Mouse (Mus musculus): Measurements from ENCODE around the gene Slco1a5.
"Not testable (repeated sequence)": the region's sequence is repeated elsewhere in the genome, so short reads cannot be mapped to it uniquely, and the experiment has no call there.

Slco1a5 gene

DNA sequence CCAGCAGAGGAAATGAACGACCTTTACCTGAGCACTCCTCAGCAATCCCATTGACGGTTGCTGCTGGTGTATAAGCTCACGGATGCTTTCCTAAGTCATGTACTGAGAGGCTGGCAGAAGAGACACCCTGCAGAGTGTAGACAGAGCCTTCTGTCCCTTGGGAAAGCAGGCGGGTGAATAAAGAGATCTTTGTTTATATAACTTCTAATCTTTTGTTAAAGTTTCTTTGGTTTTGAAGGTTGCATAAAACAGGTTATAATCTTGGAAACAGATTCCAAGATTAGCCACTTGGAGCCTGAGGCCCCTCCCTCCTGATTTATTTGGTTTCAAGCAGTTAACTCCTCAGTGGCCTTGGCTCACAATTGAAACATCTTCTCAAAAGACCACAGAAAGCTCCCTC is at the start of gene Slco1a5:
Gene Slco1a5 (minus strand): TSS at position 101 of the 400 bp plus-strand sequence.
- DNase-seq (ENCODE audit: inconsistent age in 2 of 2, low spot score in 1 of 2): no peak

GRCm38 (mm10) chr6:142369568-142369967 is 46.8 kb upstream of the Slco1a5 start:
- DNase-seq (ENCODE audit: inconsistent age in 2 of 2, low spot score in 1 of 2): no peak

DNA sequence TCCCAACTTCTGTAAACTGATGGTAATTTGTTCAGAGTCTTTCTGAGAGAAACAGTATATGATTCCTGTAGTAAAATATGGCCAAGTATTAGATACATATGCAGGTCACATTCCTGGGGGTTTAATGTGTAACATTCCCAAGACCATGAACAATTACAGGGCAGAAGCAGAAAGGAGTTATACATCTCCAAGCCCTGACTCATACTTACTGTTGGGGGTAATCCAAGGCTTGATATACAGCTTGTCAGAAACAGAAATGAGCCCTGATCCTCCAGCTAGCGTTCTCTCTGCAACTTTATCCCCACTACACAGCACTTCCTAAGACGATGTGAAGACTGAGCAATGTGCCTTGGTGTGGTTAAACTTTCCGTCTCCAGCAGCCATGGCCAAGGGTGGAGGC is 44.8 kb upstream of the Slco1a5 start:
- no peak for DNase-seq (ENCODE audit: inconsistent age in 2 of 2, low spot score in 1 of 2)

DNA sequence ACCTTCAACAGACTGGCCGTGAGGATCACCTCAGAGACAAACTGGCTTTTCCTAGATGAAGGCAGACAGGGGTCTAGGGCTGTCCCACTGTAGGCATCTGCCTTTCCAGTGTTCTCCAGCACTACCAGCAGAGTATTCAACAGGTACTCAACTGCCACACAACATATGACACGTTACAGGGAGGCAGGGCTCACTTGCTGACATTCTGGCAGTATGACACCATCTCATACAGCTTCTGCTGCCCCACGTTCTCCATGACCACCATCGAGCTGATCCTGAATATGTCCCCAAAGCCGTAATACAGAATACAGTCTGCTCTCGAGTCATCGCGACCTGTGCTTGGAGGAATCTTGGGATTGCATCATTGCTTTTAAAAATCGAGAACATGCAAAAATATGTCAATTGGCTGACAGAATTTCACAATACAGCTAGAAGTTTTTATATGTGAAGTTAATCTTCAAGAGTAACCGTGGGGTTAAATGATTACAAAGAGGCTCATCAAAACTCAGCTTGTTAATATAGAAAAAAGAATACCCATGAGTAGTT is 43.8 kb upstream of the Slco1a5 start:
- no peak for DNase-seq (ENCODE audit: inconsistent age in 2 of 2, low spot score in 1 of 2)

GRCm38 (mm10) chr6:142365742-142366472 is 43.1 kb upstream of the Slco1a5 start:
- DNase-seq (ENCODE audit: inconsistent age in 2 of 2, low spot score in 1 of 2): peak in 1 of 2 experiments; percentile 35

DNA sequence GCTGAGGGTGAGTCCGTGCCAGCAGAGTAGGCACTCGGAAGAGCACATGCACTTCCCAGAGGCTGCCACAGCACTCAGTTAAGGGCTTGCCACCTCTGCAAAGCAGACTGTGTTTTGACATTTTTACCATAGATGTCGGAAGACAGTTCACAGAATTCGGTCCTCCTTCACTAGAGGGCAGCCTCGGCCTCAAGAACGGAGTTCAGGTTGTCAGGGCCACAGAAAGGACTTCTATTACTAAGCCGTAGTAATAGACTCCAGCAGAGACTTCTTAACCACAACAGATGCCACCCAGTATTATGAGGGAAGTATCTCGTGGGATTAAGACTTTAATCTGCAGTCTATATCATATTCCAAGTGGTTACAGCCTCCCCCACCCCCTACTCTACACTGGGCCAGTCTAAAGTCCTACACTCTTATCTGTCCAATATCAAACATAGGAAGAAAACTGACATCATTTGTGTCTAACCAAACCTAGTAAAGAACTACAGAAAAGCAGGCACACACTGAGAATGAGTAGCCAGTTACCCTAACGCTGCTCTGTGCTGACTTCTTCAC is 40.3 kb upstream of the Slco1a5 start:
- peak in 1 of 2 experiments; percentile 37 for DNase-seq (ENCODE audit: inconsistent age in 2 of 2, low spot score in 1 of 2)

DNA sequence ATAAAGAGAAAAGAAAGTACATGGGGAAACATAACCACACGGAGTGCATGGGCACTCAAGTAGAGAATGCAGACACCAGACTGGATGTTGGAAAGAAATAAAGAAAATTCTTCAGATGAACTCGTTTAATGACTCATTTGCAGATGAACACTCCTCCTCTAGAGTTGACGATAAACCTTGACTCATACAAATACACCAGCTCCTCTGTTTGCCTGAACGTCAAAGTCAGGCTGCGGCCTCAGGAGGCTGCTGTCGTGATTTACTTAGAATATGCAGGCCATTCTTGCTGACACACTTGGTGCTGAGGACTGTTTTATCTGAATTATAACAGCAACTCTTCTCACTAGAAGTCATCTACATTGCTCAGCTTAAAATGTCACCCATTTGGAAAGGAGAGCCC is 39.3 kb upstream of the Slco1a5 start:
- no peak for DNase-seq (ENCODE audit: inconsistent age in 2 of 2, low spot score in 1 of 2)

DNA sequence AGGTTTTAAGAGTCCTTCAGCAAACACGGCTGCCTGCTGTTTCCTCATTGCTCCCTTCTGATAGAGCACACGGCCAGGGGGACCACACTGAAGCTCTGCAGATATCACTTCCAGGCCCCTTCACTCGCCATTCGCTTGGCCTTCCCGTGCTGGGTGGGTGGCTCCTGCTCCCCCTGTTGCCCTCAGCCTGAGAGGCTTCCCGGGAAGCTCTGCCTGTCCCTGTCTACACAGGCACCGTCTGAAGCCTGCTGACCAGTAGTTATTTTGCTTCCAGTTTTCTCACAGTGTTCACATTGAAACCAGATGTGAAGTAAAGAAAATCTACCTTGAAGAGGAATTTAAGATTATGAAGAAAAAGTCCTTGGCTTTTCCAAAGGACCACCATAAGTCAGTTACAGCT is 34.3 kb upstream of the Slco1a5 start:
- no peak for DNase-seq (ENCODE audit: inconsistent age in 2 of 2, low spot score in 1 of 2)

GRCm38 (mm10) chr6:142352099-142352498 is 29.3 kb upstream of the Slco1a5 start:
- DNase-seq (ENCODE audit: inconsistent age in 2 of 2, low spot score in 1 of 2): not testable (repeated sequence)

- DNase-seq (ENCODE audit: inconsistent age in 2 of 2, low spot score in 1 of 2): no peak
Measured at GRCm38 (mm10) chr6:142347431-142348385, 24.9 kb upstream of the Slco1a5 start.

DNA sequence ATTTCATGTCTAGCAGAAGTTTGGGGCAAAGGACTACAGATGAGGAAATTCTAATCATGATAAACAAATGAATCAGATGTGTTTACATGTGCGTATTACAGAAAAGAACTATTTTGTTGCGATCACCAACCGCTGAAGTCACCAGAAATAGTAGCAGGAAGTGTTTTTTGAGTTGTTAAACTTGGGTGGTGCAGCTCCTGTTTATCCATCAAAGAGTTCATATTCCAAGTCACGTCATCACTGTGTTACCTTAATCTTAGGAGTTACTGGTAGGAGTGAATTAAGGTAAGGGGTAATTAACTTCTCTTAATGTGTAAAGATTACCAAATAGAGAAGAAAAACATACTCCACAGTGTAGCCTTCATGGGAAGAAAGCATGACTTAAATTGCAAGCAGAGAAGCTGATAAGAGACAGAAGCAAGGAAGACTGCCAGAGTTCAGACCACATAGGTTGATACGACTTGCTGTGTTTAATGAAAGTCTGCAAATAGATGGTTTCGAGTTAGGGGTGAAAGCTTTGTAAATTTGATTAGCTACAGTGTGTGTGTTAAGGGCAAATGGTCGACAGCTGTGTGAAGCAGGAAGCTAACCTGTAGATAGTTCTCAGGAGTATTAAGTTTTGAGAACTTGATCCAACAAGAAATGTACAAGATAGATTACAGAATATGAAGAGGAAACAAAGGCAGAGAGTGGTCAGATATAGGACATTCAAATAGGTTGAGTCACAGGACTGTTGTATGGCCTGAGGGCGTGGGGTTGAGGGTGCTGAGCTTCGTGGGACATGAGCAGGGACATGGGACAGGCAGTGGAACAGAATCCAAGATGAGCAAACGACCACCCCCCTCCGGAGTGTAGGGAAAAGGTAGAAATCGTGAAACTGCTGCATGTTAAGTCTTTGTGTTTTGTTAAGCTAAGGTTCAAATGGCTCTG is 23.7 kb upstream of the Slco1a5 start:
- DNase-seq (ENCODE audit: inconsistent age in 2 of 2, low spot score in 1 of 2): no peak

- DNase-seq (ENCODE audit: inconsistent age in 2 of 2, low spot score in 1 of 2): peak; percentile 89 to 96
Measured at GRCm38 (mm10) chr6:142345440-142346038, 22.8 kb upstream of the Slco1a5 start, which contains the start of gene Pyroxd1. Pyroxd1 (plus strand) TSS chr6:142345654.

GRCm38 (mm10) chr6:142343561-142343960 is 20.8 kb upstream of the Slco1a5 start:
- DNase-seq (ENCODE audit: inconsistent age in 2 of 2, low spot score in 1 of 2): peak in 1 of 2 experiments; percentile 73

GRCm38 (mm10) chr6:142339576-142339975 is 16.8 kb upstream of the Slco1a5 start:
- DNase-seq (ENCODE audit: inconsistent age in 2 of 2, low spot score in 1 of 2): no peak

- DNase-seq (ENCODE audit: inconsistent age in 2 of 2, low spot score in 1 of 2): no peak
Measured at GRCm38 (mm10) chr6:142338961-142339360, 16.2 kb upstream of the Slco1a5 start.

GRCm38 (mm10) chr6:142329201-142329600 is 6.4 kb upstream of the Slco1a5 start:
- DNase-seq (ENCODE audit: inconsistent age in 2 of 2, low spot score in 1 of 2): no peak

DNA sequence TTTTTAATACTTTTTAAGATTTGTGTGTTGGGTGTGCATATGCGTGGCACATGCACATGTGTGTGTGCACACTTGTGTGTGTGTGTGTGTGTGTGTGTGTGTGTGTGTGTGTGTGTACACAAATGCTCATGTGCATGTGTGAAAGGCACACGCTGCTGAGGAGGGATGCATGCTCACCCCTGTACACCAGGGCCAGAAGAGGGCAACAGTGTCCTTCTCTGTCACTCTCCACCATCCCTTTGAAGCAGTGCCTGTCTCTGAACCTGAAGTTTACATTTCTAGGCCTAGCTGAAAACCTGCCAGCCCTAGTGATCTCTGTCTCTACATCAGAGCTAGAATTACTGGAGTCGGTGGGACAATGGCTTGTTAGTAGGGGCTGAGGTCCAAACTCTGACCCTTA is 3.8 kb upstream of the Slco1a5 start:
- DNase-seq (ENCODE audit: inconsistent age in 2 of 2, low spot score in 1 of 2): no peak

DNA sequence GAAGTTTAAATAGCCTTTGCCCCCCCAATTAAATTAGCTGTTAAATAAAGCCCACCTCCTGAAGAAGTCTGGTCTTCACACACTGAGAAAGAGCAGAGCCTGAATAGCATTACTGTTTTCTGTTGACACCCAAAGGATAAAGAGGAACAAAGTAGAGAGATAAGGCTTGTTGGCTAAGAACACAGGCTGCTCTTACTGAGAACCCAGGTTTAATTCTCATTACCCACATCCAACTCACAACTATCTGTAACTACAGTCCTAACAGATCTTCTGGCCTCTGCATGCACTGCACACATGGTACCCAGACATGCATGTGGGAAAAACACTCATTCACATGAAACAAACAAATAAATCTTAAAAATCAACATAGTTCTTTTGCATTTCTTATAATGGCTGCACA is 5.7 kb downstream of the Slco1a5 start:
- no peak for DNase-seq (ENCODE audit: inconsistent age in 2 of 2, low spot score in 1 of 2)

GRCm38 (mm10) chr6:142314285-142314684 is 8.5 kb downstream of the Slco1a5 start:
- no peak for DNase-seq (ENCODE audit: inconsistent age in 2 of 2, low spot score in 1 of 2)

DNA sequence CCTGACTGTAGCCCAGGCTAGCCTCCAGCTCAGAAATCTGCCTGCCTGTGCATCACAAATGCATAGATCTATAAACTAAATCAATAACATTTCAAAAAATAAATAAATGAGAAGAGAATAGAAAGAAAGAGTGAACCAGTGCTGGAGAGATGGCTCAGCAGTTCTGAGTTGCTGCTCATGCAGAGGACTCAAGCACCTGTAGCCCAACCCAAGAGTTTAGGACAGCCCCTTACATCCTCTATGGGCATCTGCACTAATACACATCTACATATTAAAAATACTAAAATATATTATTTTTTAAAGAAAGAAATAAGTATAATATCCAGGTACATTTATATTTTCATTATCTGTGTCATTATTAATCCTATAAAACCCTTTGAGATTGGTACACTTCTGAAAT is 17.7 kb downstream of the Slco1a5 start:
- no peak for DNase-seq (ENCODE audit: inconsistent age in 2 of 2, low spot score in 1 of 2)

Data from adrenal gland, adult (tissue).